In genomic region chr3:52343270-52344070, GRCm38 (mm10) we compare ENCODE assay signal across 8 mouse cellular contexts.
DNase-seq lines count a peak whose midpoint lies in the region; ATAC-seq lines count a peak whose summit lies in the region.

No protein-coding gene starts in this region.

- 0 out of 2 replicates have a peak, but pooled peaks have one; percentile 26 for ATAC-seq in intestine, embryonic 16.5 days
- no peak for ATAC-seq in intestine, embryonic 15.5 days
- 0 out of 2 replicates have a peak, but pooled peaks have one; percentile 46 for ATAC-seq in kidney, embryonic 16.5 days (ENCODE audit: low FRiP score, low TSS enrichment)
- ATAC-seq in hindbrain, embryonic 14.5 days (ENCODE audit: low FRiP score), result no peak

- no peak overlapping the region for H3K27ac ChIP-seq in intestine, embryonic 16.5 days (ENCODE audit: low read length)
- H3K27ac ChIP-seq in intestine, embryonic 15.5 days, result no peak overlapping the region
- no peak overlapping the region for H3K27ac ChIP-seq in kidney, embryonic 16.5 days (ENCODE audit: low read length)
- no peak overlapping the region for H3K27ac ChIP-seq in hindbrain, embryonic 14.5 days

- no peaks in the 10 kb centered on the region for H3K9me3 ChIP-seq in intestine, embryonic 16.5 days (ENCODE audit: control insufficient read depth, low read length)
- no peaks in the 10 kb centered on the region for H3K9me3 ChIP-seq in intestine, embryonic 15.5 days
- no peaks in the 10 kb centered on the region for H3K9me3 ChIP-seq in kidney, embryonic 16.5 days (ENCODE audit: low read length)
- no peaks in the 10 kb centered on the region for H3K9me3 ChIP-seq in hindbrain, embryonic 14.5 days (ENCODE audit: control insufficient read depth, low read length)

- H3K4me2 ChIP-seq in intestine, embryonic 16.5 days (ENCODE audit: low read depth, low read length), result no peak overlapping the region
- H3K4me2 ChIP-seq in intestine, embryonic 15.5 days (replicated peaks), result no peak overlapping the region
- H3K4me2 ChIP-seq in kidney, embryonic 16.5 days (replicated peaks; ENCODE audit: low read depth, low read length), result no peak overlapping the region
- H3K4me2 ChIP-seq in hindbrain, embryonic 14.5 days (replicated peaks), result no peak overlapping the region

- H3K27me3 ChIP-seq in intestine, embryonic 16.5 days (replicated peaks; ENCODE audit: control insufficient read depth, insufficient read depth, low read length), result no peaks in the 10 kb centered on the region
- H3K27me3 ChIP-seq in intestine, embryonic 15.5 days (replicated peaks), result no peaks in the 10 kb centered on the region
- no peaks in the 10 kb centered on the region for H3K27me3 ChIP-seq in kidney, embryonic 16.5 days (ENCODE audit: insufficient read depth, low read length)
- H3K27me3 ChIP-seq in hindbrain, embryonic 14.5 days (ENCODE audit: control insufficient read depth, insufficient read depth, low read length), result no peaks in the 10 kb centered on the region

- H3K36me3 ChIP-seq in intestine, embryonic 16.5 days (ENCODE audit: control insufficient read depth, insufficient read depth, low read length), result peaks cover 11% of the 10 kb centered on the region
- H3K36me3 ChIP-seq in intestine, embryonic 15.5 days, result 0 out of 2 replicates have a peak, but pooled peaks cover 3% of the 10 kb centered on the region
- H3K36me3 ChIP-seq in kidney, embryonic 16.5 days (ENCODE audit: insufficient read depth, low read length), result peaks cover 15% of the 10 kb centered on the region
- no peaks in the 10 kb centered on the region for H3K36me3 ChIP-seq in hindbrain, embryonic 14.5 days (replicated peaks; ENCODE audit: control insufficient read depth, insufficient read depth)

- peak; percentile 43 for DNase-seq in NIH3T3 (ENCODE audit: low read depth)
- DNase-seq in spleen, postnatal 14 days (ENCODE audit: low spot score in 2 of 2), result peak; percentile 16 to 21
- no peak for DNase-seq in right cerebral cortex, postnatal 36 days (ENCODE audit: low spot score in 2 of 2)
- no peak for DNase-seq in gastrocnemius, postnatal 4 days (ENCODE audit: low spot score in 2 of 2)
- DNase-seq in hindbrain, embryonic 14.5 days (ENCODE audit: low spot score), result no peak

- peaks cover 22% of the 10 kb centered on the region for H3K4me1 ChIP-seq in intestine, embryonic 16.5 days (ENCODE audit: control insufficient read depth, insufficient read depth, low read length)
- H3K4me1 ChIP-seq in intestine, embryonic 15.5 days (replicated peaks), result peaks cover 15% of the 10 kb centered on the region
- H3K4me1 ChIP-seq in kidney, embryonic 16.5 days (ENCODE audit: insufficient read depth, low read length), result peaks cover 46% of the 10 kb centered on the region
- H3K4me1 ChIP-seq in hindbrain, embryonic 14.5 days (replicated peaks; ENCODE audit: control insufficient read depth, insufficient read depth, low read length), result 0 out of 2 replicates have a peak, but pooled peaks cover 5% of the 10 kb centered on the region

- WGBS in intestine, embryonic 16.5 days, result 76% methylated on average over 6 of the region's 6 CpGs
- WGBS in intestine, embryonic 15.5 days, result 77% methylated on average over 6 of the region's 6 CpGs
- WGBS in kidney, embryonic 16.5 days, result 87% methylated on average over 6 of the region's 6 CpGs
- 80% methylated on average over 6 of the region's 6 CpGs for WGBS in hindbrain, embryonic 14.5 days

- no peak overlapping the region for H3K4me3 ChIP-seq in intestine, embryonic 16.5 days (ENCODE audit: low read length)
- H3K4me3 ChIP-seq in intestine, embryonic 15.5 days (replicated peaks), result no peak overlapping the region
- no peak overlapping the region for H3K4me3 ChIP-seq in kidney, embryonic 16.5 days (ENCODE audit: low read length)
- no peak overlapping the region for H3K4me3 ChIP-seq in hindbrain, embryonic 14.5 days (replicated peaks; ENCODE audit: low read length)

- no peak overlapping the region for H3K9ac ChIP-seq in intestine, embryonic 16.5 days (ENCODE audit: low read depth, low read length)
- H3K9ac ChIP-seq in intestine, embryonic 15.5 days, result no peak overlapping the region
- no peak overlapping the region for H3K9ac ChIP-seq in kidney, embryonic 16.5 days (replicated peaks; ENCODE audit: low read length)
- no peak overlapping the region for H3K9ac ChIP-seq in hindbrain, embryonic 14.5 days

Comparison
In these comparisons a context has a peak if more than half of its experiments do, and no peak if none do; other contexts are left out.
1. ATAC-seq: peak in intestine, embryonic 16.5 days (single experiment) and kidney, embryonic 16.5 days (single experiment); none in intestine, embryonic 15.5 days (single experiment) and hindbrain, embryonic 14.5 days (single experiment).
2. DNase-seq: peak in NIH3T3 (single experiment) and spleen, postnatal 14 days (2 of 2); none in right cerebral cortex, postnatal 36 days (0 of 2), gastrocnemius, postnatal 4 days (0 of 2) and hindbrain, embryonic 14.5 days (single experiment).